Mouse (Mus musculus): ENCODE results near the gene Zbtb38. TPM values are rescaled to one million over a fixed set of nuclear protein-coding genes. Genes with fewer than 3 reads are reported as not detected.

Gene Zbtb38
- polyA plus RNA-seq, 1 experiment from 2014 or later: 57.1 TPM

GRCm38 (mm10) chr9:96699276-96700035 is 53.2 kb downstream of the Zbtb38 start:
- Histone ChIP-seq H3K9ac (ENCODE audit: low read depth, low read length) (no peak overlapping the region), H3K36me3 (ENCODE audit: control insufficient read depth, insufficient read depth, low read length) (peaks cover 11% of the 10 kb centered on the region), H3K4me2 (ENCODE audit: low read length) (no peak overlapping the region), H3K4me1 (ENCODE audit: control insufficient read depth, insufficient read depth, low read length) (no peaks in the 10 kb centered on the region), H3K27me3 (ENCODE audit: control insufficient read depth, insufficient read depth, low read depth, low read length) (no peaks in the 10 kb centered on the region), H3K27ac (ENCODE audit: low read length) (no peak overlapping the region), H3K4me3 (ENCODE audit: low read depth, low read length) (no peak overlapping the region), H3K9me3 (replicated peaks; ENCODE audit: control insufficient read depth, low read length, poor library complexity, severe bottlenecking) (peaks cover 3% of the 10 kb centered on the region; the same call in 1 of the 2 replicates)
- WGBS: over 99% methylated on average over 6 of the region's 6 CpGs
- ATAC-seq: no peak

- no peak overlapping the region for H3K27ac ChIP-seq (ENCODE audit: low read length)
- no peaks in the 10 kb centered on the region for H3K4me1 ChIP-seq (ENCODE audit: control insufficient read depth, insufficient read depth, low read length)
- ATAC-seq: no peak
- H3K4me3 ChIP-seq (ENCODE audit: low read depth, low read length): no peak overlapping the region
- no peaks in the 10 kb centered on the region for H3K27me3 ChIP-seq (ENCODE audit: control insufficient read depth, insufficient read depth, low read depth, low read length)
- peaks cover 3% of the 10 kb centered on the region; the same call in 1 of the 2 replicates for H3K9me3 ChIP-seq (replicated peaks; ENCODE audit: control insufficient read depth, low read length, poor library complexity, severe bottlenecking)
- WGBS: 85% methylated on average over 14 of the region's 14 CpGs
- H3K9ac ChIP-seq (ENCODE audit: low read depth, low read length): no peak overlapping the region
- peaks cover 8% of the 10 kb centered on the region for H3K36me3 ChIP-seq (ENCODE audit: control insufficient read depth, insufficient read depth, low read length)
- no peak overlapping the region for H3K4me2 ChIP-seq (ENCODE audit: low read length)
Observed at GRCm38 (mm10) chr9:96696788-96697492, 55.7 kb downstream of the Zbtb38 start.

- no peak overlapping the region for H3K4me3 ChIP-seq (ENCODE audit: low read depth, low read length)
- H3K4me2 ChIP-seq (ENCODE audit: low read length): no peak overlapping the region
- WGBS: 80% methylated on average over 12 of the region's 12 CpGs
- ATAC-seq: no peak
- H3K9ac ChIP-seq (ENCODE audit: low read depth, low read length): no peak overlapping the region
- peaks cover 8% of the 10 kb centered on the region for H3K36me3 ChIP-seq (ENCODE audit: control insufficient read depth, insufficient read depth, low read length)
- no peak overlapping the region for H3K27ac ChIP-seq (ENCODE audit: low read length)
- no peaks in the 10 kb centered on the region for H3K27me3 ChIP-seq (ENCODE audit: control insufficient read depth, insufficient read depth, low read depth, low read length)
- H3K4me1 ChIP-seq (ENCODE audit: control insufficient read depth, insufficient read depth, low read length): no peaks in the 10 kb centered on the region
- H3K9me3 ChIP-seq (replicated peaks; ENCODE audit: control insufficient read depth, low read length, poor library complexity, severe bottlenecking): peaks cover 3% of the 10 kb centered on the region; the same call in 1 of the 2 replicates
Observed at GRCm38 (mm10) chr9:96696141-96696561, 56.5 kb downstream of the Zbtb38 start.

- Histone ChIP-seq H3K4me1 (ENCODE audit: control insufficient read depth, insufficient read depth, low read length) (no peaks in the 10 kb centered on the region), H3K27me3 (ENCODE audit: control insufficient read depth, insufficient read depth, low read depth, low read length) (no peaks in the 10 kb centered on the region), H3K9ac (ENCODE audit: low read depth, low read length) (no peak overlapping the region), H3K27ac (ENCODE audit: low read length) (no peak overlapping the region), H3K4me3 (ENCODE audit: low read depth, low read length) (no peak overlapping the region), H3K36me3 (ENCODE audit: control insufficient read depth, insufficient read depth, low read length) (peaks cover 25% of the 10 kb centered on the region), H3K4me2 (ENCODE audit: low read length) (no peak overlapping the region), H3K9me3 (replicated peaks; ENCODE audit: control insufficient read depth, low read length, poor library complexity, severe bottlenecking) (no peaks in the 10 kb centered on the region)
- no peak for ATAC-seq
- 52% methylated on average over 4 of the region's 4 CpGs for WGBS
Observed at GRCm38 (mm10) chr9:96690461-96690863, 62.2 kb downstream of the Zbtb38 start.

GRCm38 (mm10) chr9:96689076-96689475 is 63.6 kb downstream of the Zbtb38 start:
- no peak for ATAC-seq
- no peaks in the 10 kb centered on the region for H3K27me3 ChIP-seq (ENCODE audit: control insufficient read depth, insufficient read depth, low read depth, low read length)
- no peak overlapping the region for H3K4me3 ChIP-seq (ENCODE audit: low read depth, low read length)
- H3K27ac ChIP-seq (ENCODE audit: low read length): no peak overlapping the region
- WGBS: 94% methylated on average over 4 of the region's 4 CpGs
- H3K9ac ChIP-seq (ENCODE audit: low read depth, low read length): no peak overlapping the region
- H3K4me2 ChIP-seq (ENCODE audit: low read length): no peak overlapping the region
- no peaks in the 10 kb centered on the region for H3K4me1 ChIP-seq (ENCODE audit: control insufficient read depth, insufficient read depth, low read length)
- H3K36me3 ChIP-seq (ENCODE audit: control insufficient read depth, insufficient read depth, low read length): peaks cover 23% of the 10 kb centered on the region
- H3K9me3 ChIP-seq (replicated peaks; ENCODE audit: control insufficient read depth, low read length, poor library complexity, severe bottlenecking): no peaks in the 10 kb centered on the region

- no peaks in the 10 kb centered on the region for H3K9me3 ChIP-seq (replicated peaks; ENCODE audit: control insufficient read depth, low read length, poor library complexity, severe bottlenecking)
- ATAC-seq: no peak
- H3K4me3 ChIP-seq (ENCODE audit: low read depth, low read length): no peak overlapping the region
- H3K27me3 ChIP-seq (ENCODE audit: control insufficient read depth, insufficient read depth, low read depth, low read length): no peaks in the 10 kb centered on the region
- no peaks in the 10 kb centered on the region for H3K4me1 ChIP-seq (ENCODE audit: control insufficient read depth, insufficient read depth, low read length)
- H3K36me3 ChIP-seq (ENCODE audit: control insufficient read depth, insufficient read depth, low read length): peaks cover 23% of the 10 kb centered on the region
- H3K27ac ChIP-seq (ENCODE audit: low read length): no peak overlapping the region
- H3K4me2 ChIP-seq (ENCODE audit: low read length): no peak overlapping the region
- WGBS: 93% methylated on average over 21 of the region's 21 CpGs
- H3K9ac ChIP-seq (ENCODE audit: low read depth, low read length): no peak overlapping the region
Observed at GRCm38 (mm10) chr9:96688194-96688875, 64.3 kb downstream of the Zbtb38 start.

GRCm38 (mm10) chr9:96687591-96688186 is 64.9 kb downstream of the Zbtb38 start:
- Histone ChIP-seq H3K4me1 (ENCODE audit: control insufficient read depth, insufficient read depth, low read length) (no peaks in the 10 kb centered on the region), H3K36me3 (ENCODE audit: control insufficient read depth, insufficient read depth, low read length) (peaks cover 23% of the 10 kb centered on the region), H3K9me3 (replicated peaks; ENCODE audit: control insufficient read depth, low read length, poor library complexity, severe bottlenecking) (no peaks in the 10 kb centered on the region), H3K9ac (ENCODE audit: low read depth, low read length) (no peak overlapping the region), H3K27me3 (ENCODE audit: control insufficient read depth, insufficient read depth, low read depth, low read length) (no peaks in the 10 kb centered on the region), H3K4me2 (ENCODE audit: low read length) (no peak overlapping the region), H3K27ac (ENCODE audit: low read length) (no peak overlapping the region), H3K4me3 (ENCODE audit: low read depth, low read length) (no peak overlapping the region)
- WGBS: 79% methylated on average over 20 of the region's 20 CpGs
- ATAC-seq: no peak

GRCm38 (mm10) chr9:96685600-96686084 is 67.0 kb downstream of the Zbtb38 start:
- no peaks in the 10 kb centered on the region for H3K4me1 ChIP-seq (ENCODE audit: control insufficient read depth, insufficient read depth, low read length)
- no peak overlapping the region for H3K4me2 ChIP-seq (ENCODE audit: low read length)
- H3K9ac ChIP-seq (ENCODE audit: low read depth, low read length): no peak overlapping the region
- peaks cover 23% of the 10 kb centered on the region for H3K36me3 ChIP-seq (ENCODE audit: control insufficient read depth, insufficient read depth, low read length)
- no peak overlapping the region for H3K27ac ChIP-seq (ENCODE audit: low read length)
- no peak overlapping the region for H3K4me3 ChIP-seq (ENCODE audit: low read depth, low read length)
- WGBS: 90% methylated on average over 18 of the region's 18 CpGs
- H3K27me3 ChIP-seq (ENCODE audit: control insufficient read depth, insufficient read depth, low read depth, low read length): no peaks in the 10 kb centered on the region
- H3K9me3 ChIP-seq (replicated peaks; ENCODE audit: control insufficient read depth, low read length, poor library complexity, severe bottlenecking): no peaks in the 10 kb centered on the region
- ATAC-seq: no peak

Data from midbrain, embryonic 16.5 days (tissue).